Mouse (Mus musculus) lung, adult 18-20 months (tissue): ENCODE measurements at regions not wholly inside any gene's neighbourhood (a gene's known extent, or its start where the extent isn't known, plus 50 kb on each side); places are given as distances from the start of the nearest gene placed in this dataset.
A peak's percentile ranks its signal among the peaks of the same experiment; 100 is the strongest.

ENCODE experiments used
- DNase-seq, 2 experiments: peaks; one replicate each; pipeline ENCODE4 v3.0.0; 2022; ENCODE audit warnings: mixed read lengths in 2 of 2

GRCm38 (mm10) chr2:93135324-93135723 is 52.0 kb upstream of the Trp53i11 start:
- peak; percentile 15 to 47 for DNase-seq

- no peak for DNase-seq
These were observed 53.9 kb upstream of the Trp53i11 start for GRCm38 (mm10) chr2:93133301-93133971.

- peak; percentile 82 to 85 for DNase-seq
These were observed 55.3 kb upstream of the Trp53i11 start for GRCm38 (mm10) chr2:93131825-93132623.

- DNase-seq: no peak
These were observed 56.1 kb upstream of the Trp53i11 start for GRCm38 (mm10) chr2:93131236-93131635.

- DNase-seq: no peak
These were observed 58.2 kb upstream of the Trp53i11 start for GRCm38 (mm10) chr2:93129176-93129575.

GRCm38 (mm10) chr2:93126595-93127165 is 60.7 kb upstream of the Trp53i11 start:
- DNase-seq: peak; percentile 82 to 89

GRCm38 (mm10) chr2:93126112-93126511 is 61.2 kb upstream of the Trp53i11 start:
- no peak for DNase-seq

GRCm38 (mm10) chr2:93124866-93125467 is 62.4 kb upstream of the Trp53i11 start:
- no peak for DNase-seq

GRCm38 (mm10) chr2:93123829-93124228 is 63.5 kb upstream of the Trp53i11 start:
- no peak for DNase-seq

GRCm38 (mm10) chr2:93120386-93120785 is 67.0 kb upstream of the Trp53i11 start:
- DNase-seq: no peak

- DNase-seq: no peak
These were observed 68.3 kb upstream of the Trp53i11 start for GRCm38 (mm10) chr2:93119001-93119400.

GRCm38 (mm10) chr2:93115303-93115702 is 69.3 kb upstream of the Prdm11 start:
- no peak for DNase-seq

GRCm38 (mm10) chr2:93113929-93114328 is 68.0 kb upstream of the Prdm11 start:
- DNase-seq: no peak

GRCm38 (mm10) chr2:93112320-93112719 is 66.4 kb upstream of the Prdm11 start:
- DNase-seq: no peak

- no peak for DNase-seq
These were observed 64.9 kb upstream of the Prdm11 start for GRCm38 (mm10) chr2:93110898-93111297.

GRCm38 (mm10) chr2:93106581-93106980 is 60.6 kb upstream of the Prdm11 start:
- no peak for DNase-seq

GRCm38 (mm10) chr2:93101991-93102390 is 56.0 kb upstream of the Prdm11 start:
- no peak for DNase-seq

- no peak for DNase-seq
These were observed 53.8 kb upstream of the Prdm11 start for GRCm38 (mm10) chr2:93099780-93100179.

GRCm38 (mm10) chr2:93097016-93097415 is 51.0 kb upstream of the Prdm11 start:
- no peak for DNase-seq

GRCm38 (mm10) chr2:93096078-93096729 is 50.2 kb upstream of the Prdm11 start:
- no peak for DNase-seq
